Mouse (Mus musculus): Measurements from ENCODE around the gene Tsen34. TPM values are rescaled to one million over a fixed set of nuclear protein-coding genes. Genes with fewer than 3 reads are reported as not detected.
A peak's percentile ranks its signal among the peaks of the same experiment; 100 is the strongest.

Tsen34 gene
- polyA plus RNA-seq, 1 experiment from 2014 or later, result 235 TPM

GRCm38 (mm10) chr7:3646188-3646587, 46.5 kb upstream of the Tsen34 start:
- H3K27me3 ChIP-seq (ENCODE audit: insufficient read depth, low read length), result no peaks in the 10 kb centered on the region
- peaks cover 9% of the 10 kb centered on the region for H3K36me3 ChIP-seq (ENCODE audit: insufficient read depth, low read length)
- H3K4me2 ChIP-seq (ENCODE audit: low read length), result peak overlapping the region; percentile 71
- DNase-seq (ENCODE audit: low spot score) (peak; percentile 11), ATAC-seq (replicated peaks; ENCODE audit: low FRiP score, low read depth) (no peak)
- no peaks in the 10 kb centered on the region for H3K9me3 ChIP-seq (replicated peaks; ENCODE audit: low read length)
- peaks cover 26% of the 10 kb centered on the region for H3K4me1 ChIP-seq (replicated peaks; ENCODE audit: insufficient read depth, low read length)
- 12% methylated on average over 9 of the region's 9 CpGs for WGBS
- peak overlapping the region; percentile 85 for H3K4me3 ChIP-seq (replicated peaks; ENCODE audit: low read depth, low read length)
- peak overlapping the region; percentile 98 for H3K9ac ChIP-seq (ENCODE audit: low read depth, low read length)
- TF ChIP-seq CTCF (IDR thresholded peaks at IDR 0.05; ENCODE audit: low read depth), result no peak
- H3K27ac ChIP-seq, result 0 out of 2 replicates have a peak overlapping the region, but pooled peaks have one; percentile 3

- peak overlapping the region; percentile 98 for H3K9ac ChIP-seq (ENCODE audit: low read depth, low read length)
- WGBS, result 52% methylated on average over 4 of the region's 4 CpGs
- peaks cover 26% of the 10 kb centered on the region for H3K4me1 ChIP-seq (replicated peaks; ENCODE audit: insufficient read depth, low read length)
- H3K27ac ChIP-seq, result 0 out of 2 replicates have a peak overlapping the region, but pooled peaks have one; percentile 3
- H3K4me3 ChIP-seq (replicated peaks; ENCODE audit: low read depth, low read length), result peak overlapping the region; percentile 85
- H3K36me3 ChIP-seq (ENCODE audit: insufficient read depth, low read length), result peaks cover 14% of the 10 kb centered on the region
- no peaks in the 10 kb centered on the region for H3K9me3 ChIP-seq (replicated peaks; ENCODE audit: low read length)
- DNase-seq (ENCODE audit: low spot score) (no peak), ATAC-seq (replicated peaks; ENCODE audit: low FRiP score, low read depth) (no peak)
- no peaks in the 10 kb centered on the region for H3K27me3 ChIP-seq (ENCODE audit: insufficient read depth, low read length)
- peak overlapping the region; percentile 71 for H3K4me2 ChIP-seq (ENCODE audit: low read length)
- no peak for TF ChIP-seq CTCF (IDR thresholded peaks at IDR 0.05; ENCODE audit: low read depth)
Measured at GRCm38 (mm10) chr7:3646641-3647040, 46.0 kb upstream of the Tsen34 start.

- no peak overlapping the region for H3K27ac ChIP-seq
- WGBS, result 89% methylated on average over 4 of the region's 4 CpGs
- H3K27me3 ChIP-seq (ENCODE audit: insufficient read depth, low read length), result no peaks in the 10 kb centered on the region
- no peak overlapping the region for H3K4me2 ChIP-seq (ENCODE audit: low read length)
- no peaks in the 10 kb centered on the region for H3K4me1 ChIP-seq (replicated peaks; ENCODE audit: insufficient read depth, low read length)
- H3K9me3 ChIP-seq (replicated peaks; ENCODE audit: low read length), result no peaks in the 10 kb centered on the region
- TF ChIP-seq CTCF (IDR thresholded peaks at IDR 0.05; ENCODE audit: low read depth), result no peak
- H3K36me3 ChIP-seq (ENCODE audit: insufficient read depth, low read length), result peaks cover 80% of the 10 kb centered on the region
- no peak for DNase-seq (ENCODE audit: low spot score)
- ATAC-seq (replicated peaks; ENCODE audit: low FRiP score, low read depth), result no peak
- no peak overlapping the region for H3K9ac ChIP-seq (ENCODE audit: low read depth, low read length)
- H3K4me3 ChIP-seq (replicated peaks; ENCODE audit: low read depth, low read length), result no peak overlapping the region
Measured at GRCm38 (mm10) chr7:3656966-3657365, 35.7 kb upstream of the Tsen34 start.

- ATAC-seq (replicated peaks; ENCODE audit: low FRiP score, low read depth) (no peak), DNase-seq (ENCODE audit: low spot score) (no peak)
- Histone ChIP-seq H3K4me2 (ENCODE audit: low read length) (no peak overlapping the region), H3K27ac (no peak overlapping the region), H3K4me3 (replicated peaks; ENCODE audit: low read depth, low read length) (no peak overlapping the region), H3K9ac (ENCODE audit: low read depth, low read length) (no peak overlapping the region), H3K27me3 (ENCODE audit: insufficient read depth, low read length) (no peaks in the 10 kb centered on the region), H3K4me1 (replicated peaks; ENCODE audit: insufficient read depth, low read length) (peaks cover 1% of the 10 kb centered on the region; the same call in 1 of the 2 replicates), H3K36me3 (ENCODE audit: insufficient read depth, low read length) (peaks cover 73% of the 10 kb centered on the region), H3K9me3 (replicated peaks; ENCODE audit: low read length) (no peaks in the 10 kb centered on the region)
- no peak for TF ChIP-seq CTCF (IDR thresholded peaks at IDR 0.05; ENCODE audit: low read depth)
- 89% methylated on average over 14 of the region's 14 CpGs for WGBS
Measured at GRCm38 (mm10) chr7:3658578-3658977, 34.1 kb upstream of the Tsen34 start.

- 29% methylated on average over 15 of the region's 15 CpGs for WGBS
- Histone ChIP-seq H3K27ac (peak overlapping the region; percentile 89), H3K9me3 (replicated peaks; ENCODE audit: low read length) (no peaks in the 10 kb centered on the region), H3K9ac (ENCODE audit: low read depth, low read length) (peak overlapping the region; percentile 79), H3K27me3 (ENCODE audit: insufficient read depth, low read length) (no peaks in the 10 kb centered on the region), H3K4me1 (replicated peaks; ENCODE audit: insufficient read depth, low read length) (peaks cover 13% of the 10 kb centered on the region), H3K4me3 (replicated peaks; ENCODE audit: low read depth, low read length) (peak overlapping the region; percentile 73), H3K36me3 (ENCODE audit: insufficient read depth, low read length) (peaks cover 20% of the 10 kb centered on the region), H3K4me2 (ENCODE audit: low read length) (peak overlapping the region; percentile 85)
- ATAC-seq (replicated peaks; ENCODE audit: low FRiP score, low read depth) (peak; percentile 38), DNase-seq (ENCODE audit: low spot score) (peak; percentile 51)
- no peak for TF ChIP-seq CTCF (IDR thresholded peaks at IDR 0.05; ENCODE audit: low read depth)
Measured at GRCm38 (mm10) chr7:3664524-3665214, 28.0 kb upstream of the Tsen34 start.

GRCm38 (mm10) chr7:3665215-3666114, 27.2 kb upstream of the Tsen34 start, which contains the start of gene Leng1:
Leng1 (minus strand) TSS chr7:3665840.
- ATAC-seq (replicated peaks; ENCODE audit: low FRiP score, low read depth), result peak; percentile 99
- H3K9ac ChIP-seq (ENCODE audit: low read depth, low read length), result peak within 1 kb of the TSS; percentile 79
- peaks cover 13% of the 10 kb centered on the region for H3K4me1 ChIP-seq (replicated peaks; ENCODE audit: insufficient read depth, low read length)
- peaks cover 15% of the 10 kb centered on the region for H3K36me3 ChIP-seq (ENCODE audit: insufficient read depth, low read length)
- no peaks in the 10 kb centered on the region for H3K9me3 ChIP-seq (replicated peaks; ENCODE audit: low read length)
- H3K27ac ChIP-seq, result peak within 1 kb of the TSS; percentile 89
- peak; percentile 99 for DNase-seq (ENCODE audit: low spot score)
- H3K4me2 ChIP-seq (ENCODE audit: low read length), result peak within 1 kb of the TSS; percentile 85
- peak within 1 kb of the TSS; percentile 73 for H3K4me3 ChIP-seq (replicated peaks; ENCODE audit: low read depth, low read length)
- no peak for TF ChIP-seq CTCF (IDR thresholded peaks at IDR 0.05; ENCODE audit: low read depth)
- no peaks in the 10 kb centered on the region for H3K27me3 ChIP-seq (ENCODE audit: insufficient read depth, low read length)
- 3% methylated on average over 44 of the region's 45 CpGs for WGBS

All from kidney, postnatal 0 days (tissue).